Mouse (Mus musculus): ENCODE data around the gene Ptprn2.
A peak's percentile ranks its signal among the peaks of the same experiment; 100 is the strongest.

Gene Ptprn2

GRCm38 (mm10) chr12:116594866-116595610, 109.5 kb downstream of the Ptprn2 start:
- DNase-seq = no peak

GRCm38 (mm10) chr12:116595727-116596126, 110.2 kb downstream of the Ptprn2 start:
- DNase-seq = no peak

- no peak for DNase-seq
Observed at GRCm38 (mm10) chr12:116596993-116597392, 111.5 kb downstream of the Ptprn2 start.

- DNase-seq = no peak
Observed at GRCm38 (mm10) chr12:116597670-116598069, 112.2 kb downstream of the Ptprn2 start.

GRCm38 (mm10) chr12:116598123-116599005, 112.8 kb downstream of the Ptprn2 start:
- DNase-seq = no peak

- DNase-seq = no peak
Observed at GRCm38 (mm10) chr12:116599537-116599936, 114.0 kb downstream of the Ptprn2 start.

- no peak for DNase-seq
Observed at GRCm38 (mm10) chr12:116600054-116600453, 114.5 kb downstream of the Ptprn2 start.

- no peak for DNase-seq
Observed at GRCm38 (mm10) chr12:116601395-116601794, 115.9 kb downstream of the Ptprn2 start.

GRCm38 (mm10) chr12:116601921-116602320, 116.4 kb downstream of the Ptprn2 start:
- DNase-seq = no peak

- DNase-seq = no peak
Observed at GRCm38 (mm10) chr12:116608598-116608997, 123.1 kb downstream of the Ptprn2 start.

- DNase-seq = peak; percentile 84
Observed at GRCm38 (mm10) chr12:116619868-116620267, 134.3 kb downstream of the Ptprn2 start.

GRCm38 (mm10) chr12:116620299-116620698, 134.8 kb downstream of the Ptprn2 start:
- DNase-seq = no peak

GRCm38 (mm10) chr12:116621325-116622040, 136.0 kb downstream of the Ptprn2 start:
- no peak for DNase-seq

GRCm38 (mm10) chr12:116622665-116623387, 137.3 kb downstream of the Ptprn2 start:
- DNase-seq = peak; percentile 85

GRCm38 (mm10) chr12:116625391-116626281, 140.1 kb downstream of the Ptprn2 start:
- peak; percentile 63 for DNase-seq

- no peak for DNase-seq
Observed at GRCm38 (mm10) chr12:116628992-116629391, 143.5 kb downstream of the Ptprn2 start.

- DNase-seq = no peak
Observed at GRCm38 (mm10) chr12:116637498-116637897, 152.0 kb downstream of the Ptprn2 start.

- DNase-seq = no peak
Observed at GRCm38 (mm10) chr12:116640871-116641270, 155.4 kb downstream of the Ptprn2 start.

GRCm38 (mm10) chr12:116641339-116642190, 156.0 kb downstream of the Ptprn2 start:
- DNase-seq = no peak

GRCm38 (mm10) chr12:116642191-116642549, 156.7 kb downstream of the Ptprn2 start:
- DNase-seq = no peak

- peak; percentile 31 for DNase-seq
Observed at GRCm38 (mm10) chr12:116646771-116647170, 161.3 kb downstream of the Ptprn2 start.

All from cerebellum, adult 8-10 months (tissue).